Mouse (Mus musculus) embryonic facial prominence, embryonic 14.5 days (tissue): Measurements from ENCODE around the gene Sik1. TPM values are rescaled to one million over a fixed set of nuclear protein-coding genes. Genes with fewer than 3 reads are reported as not detected.
"Not testable (repeated sequence)": the region's sequence is repeated elsewhere in the genome, so short reads cannot be mapped to it uniquely, and the experiment has no call there.

Experiments used
- ATAC-seq: fragments of 200-750 bp; cut with Nextera tagmentation; 2 replicates; pipeline ENCODE4 v1.8.0; 2017; ENCODE audit warnings: low read depth, moderate number of reproducible peaks, moderate TSS enrichment
- DNase-seq: peaks from one replicate; pipeline ENCODE4 v3.0.0-alpha.2; 2015; ENCODE audit warnings: low spot score
- H3K27ac ChIP-seq: fragments of 300-500 bp; sonication (generic); replicated peaks from 2 replicates; pipeline ENCODE4 v1.5.1; 2014; ENCODE audit warnings: low read depth, mild to moderate bottlenecking, low read length, moderate library complexity
- H3K27me3 ChIP-seq: fragments of 300-500 bp; sonication (generic); replicated peaks from 2 replicates; pipeline ENCODE4 v1.6.1; 2014; ENCODE audit warnings: low read length; ENCODE audit not compliant: control insufficient read depth, insufficient read depth
- H3K36me3 ChIP-seq: fragments of 300-500 bp; sonication (generic); 2 replicates; pipeline ENCODE4 v1.6.1; 2014; ENCODE audit warnings: low read length, mixed read lengths; ENCODE audit not compliant: control insufficient read depth, insufficient read depth
- H3K4me1 ChIP-seq: fragments of 300-500 bp; sonication (generic); 2 replicates; pipeline ENCODE4 v1.6.1; 2014; ENCODE audit warnings: antibody characterized with exemption, low read length; ENCODE audit not compliant: control insufficient read depth, insufficient read depth
- H3K4me2 ChIP-seq: fragments of 300-500 bp; sonication (generic); 2 replicates; pipeline ENCODE4 v1.6.1; 2014; ENCODE audit warnings: low read depth, mild to moderate bottlenecking, low read length, moderate library complexity, mixed read lengths
- H3K4me3 ChIP-seq: fragments of 300-500 bp; sonication (generic); 2 replicates; pipeline ENCODE4 v1.5.1; 2014; ENCODE audit warnings: low read depth, mild to moderate bottlenecking, low read length
- H3K9ac ChIP-seq: fragments of 300-500 bp; sonication (generic); 2 replicates; pipeline ENCODE4 v1.6.1; 2014; ENCODE audit warnings: low read depth, mild to moderate bottlenecking, low read length, moderate library complexity, mixed read lengths
- H3K9me3 ChIP-seq: fragments of 300-500 bp; sonication (generic); 2 replicates; pipeline ENCODE4 v1.6.1; 2016; ENCODE audit warnings: low read length; ENCODE audit not compliant: control insufficient read depth
- WGBS: fragments of 180-500 bp; shearing (Covaris S2); extraction: QIAGEN DNeasy Blood & Tissue Kit; methylation state at CpG from one replicate; pipeline ENCODE4 v1.1.7; 2014; 5-methylcytosine and 5-hydroxymethylcytosine counted together
- polyA plus RNA-seq: library from polyadenylated mRNA; unstranded; fragments of >200 nt; fragmentation: Nextera tagmentation; extraction: Ambion mirVana; gene quantifications from 2 replicates; pipeline ENCODE4 v1.2.1, GENCODE M21; 2014

The Sik1 gene
- polyA plus RNA-seq, 1 experiment from 2014 or later = 27.8 TPM

- no peak overlapping the region for H3K27ac ChIP-seq
- DNase-seq = no peak
- no peaks in the 10 kb centered on the region for H3K9me3 ChIP-seq
- H3K4me2 ChIP-seq = no peak overlapping the region
- no peak overlapping the region for H3K4me3 ChIP-seq
- ATAC-seq = no peak
- no peaks in the 10 kb centered on the region for H3K27me3 ChIP-seq
- WGBS = 91% methylated on average over 7 of the region's 7 CpGs
- H3K9ac ChIP-seq = no peak overlapping the region
- H3K36me3 ChIP-seq = no peaks in the 10 kb centered on the region
- peaks cover 21% of the 10 kb centered on the region for H3K4me1 ChIP-seq
Observed at GRCm38 (mm10) chr17:31896311-31896710, 40.7 kb upstream of the Sik1 start.

DNA sequence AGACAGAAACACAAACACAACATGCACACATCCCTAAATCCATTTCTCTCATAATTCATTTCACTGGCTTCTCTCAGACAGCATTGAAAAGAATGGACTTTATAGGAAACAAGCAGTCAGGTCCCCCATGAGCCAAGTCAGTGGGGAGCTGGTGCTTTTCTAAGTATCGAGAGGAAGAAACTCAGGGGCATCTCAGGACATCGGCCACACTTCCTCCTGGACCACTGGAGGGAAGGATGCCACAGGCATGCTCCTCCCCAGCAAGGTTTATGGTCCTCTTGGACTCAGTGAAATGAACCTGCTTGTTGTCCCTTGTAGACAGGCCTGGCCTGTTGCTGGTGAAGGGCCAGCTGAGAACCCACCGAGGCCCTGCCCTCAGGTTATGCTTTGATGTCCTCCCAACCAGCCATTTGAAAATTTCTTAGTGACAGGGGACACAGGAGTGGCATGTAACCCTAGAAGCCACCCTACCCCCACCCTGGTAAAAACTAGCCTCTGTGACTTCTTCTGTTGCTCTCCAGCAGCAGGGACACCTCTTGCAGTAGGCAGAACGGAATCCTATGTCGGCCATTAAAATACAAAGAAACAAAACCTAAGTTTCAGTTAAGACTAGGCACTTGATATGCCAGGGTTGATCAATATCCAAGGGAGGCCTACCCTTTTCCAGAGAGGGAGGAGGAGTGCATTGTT, 37.9 kb upstream of the Sik1 start:
- peak overlapping the region; percentile 16; the same call in 1 of the 2 replicates for H3K27ac ChIP-seq

DNA sequence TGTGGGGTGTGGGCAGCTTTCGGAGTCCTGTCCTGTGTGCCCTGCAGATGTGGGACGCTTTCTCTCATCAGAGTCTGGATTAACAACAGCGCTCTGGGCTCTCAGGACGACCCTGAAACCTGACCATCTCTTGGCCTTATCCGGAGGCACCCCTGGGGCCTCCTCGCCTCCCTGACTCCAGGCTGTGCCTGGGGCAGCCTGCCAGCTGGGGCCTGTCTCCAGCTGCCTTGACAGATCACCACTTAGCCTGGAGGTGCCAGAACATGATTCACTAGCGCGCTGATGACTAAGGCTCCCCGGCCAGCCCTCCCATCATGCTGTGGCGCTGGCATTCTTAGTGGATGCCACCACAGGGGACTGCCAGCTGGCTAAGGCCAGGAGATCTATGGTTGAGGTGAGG, 37.1 kb upstream of the Sik1 start:
- DNase-seq (peak; percentile 92), ATAC-seq (peak; percentile 86)
- Histone ChIP-seq H3K27me3 (no peaks in the 10 kb centered on the region), H3K4me1 (peaks cover 34% of the 10 kb centered on the region), H3K4me2 (peak overlapping the region; percentile 5; the same call in 1 of the 2 replicates), H3K27ac (peak overlapping the region; percentile 16), H3K9ac (no peak overlapping the region), H3K36me3 (no peaks in the 10 kb centered on the region), H3K9me3 (no peaks in the 10 kb centered on the region), H3K4me3 (no peak overlapping the region)
- 22% methylated on average over 8 of the region's 10 CpGs for WGBS

More for the DNA sequence above, 37.9 kb upstream of the Sik1 start:
- no peak for ATAC-seq
- H3K27me3 ChIP-seq = no peaks in the 10 kb centered on the region
- WGBS = 68% methylated on average over 5 of the region's 5 CpGs
- H3K9me3 ChIP-seq = no peaks in the 10 kb centered on the region
- peaks cover 34% of the 10 kb centered on the region for H3K4me1 ChIP-seq
- H3K4me3 ChIP-seq = no peak overlapping the region
- no peak overlapping the region for H3K9ac ChIP-seq
- DNase-seq = no peak
- H3K36me3 ChIP-seq = no peaks in the 10 kb centered on the region
- H3K4me2 ChIP-seq = no peak overlapping the region

DNA sequence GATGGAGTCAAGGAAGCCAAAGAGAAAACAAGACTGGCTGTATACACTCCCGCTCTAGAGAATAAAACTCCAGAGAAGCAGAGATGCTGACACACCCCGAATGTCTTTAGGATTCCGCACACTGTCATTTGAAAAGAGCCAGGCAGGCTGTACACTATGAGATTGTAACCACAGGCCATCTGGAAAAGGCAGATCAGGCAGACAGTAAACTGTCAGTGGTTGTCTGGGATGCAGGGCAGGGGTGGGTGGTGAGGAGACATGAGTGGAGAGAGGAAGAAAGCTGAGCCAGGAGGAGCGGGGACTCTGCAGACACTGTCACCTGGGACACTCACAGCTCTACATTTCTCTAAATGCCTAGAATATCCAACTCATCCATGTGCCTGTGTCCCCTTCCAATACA, 36.3 kb upstream of the Sik1 start:
- ATAC-seq = 0 out of 2 replicates have a peak, but pooled peaks have one; percentile 10
- Histone ChIP-seq H3K27me3 (no peaks in the 10 kb centered on the region), H3K9me3 (no peaks in the 10 kb centered on the region), H3K4me2 (no peak overlapping the region), H3K36me3 (no peaks in the 10 kb centered on the region), H3K4me3 (no peak overlapping the region), H3K9ac (no peak overlapping the region), H3K27ac (peak overlapping the region; percentile 54), H3K4me1 (peaks cover 32% of the 10 kb centered on the region)
- WGBS = 52% methylated on average over 4 of the region's 4 CpGs
- peak; percentile 64 for DNase-seq

- Histone ChIP-seq H3K27me3 (no peaks in the 10 kb centered on the region), H3K4me2 (no peak overlapping the region), H3K9ac (no peak overlapping the region), H3K27ac (no peak overlapping the region), H3K9me3 (no peaks in the 10 kb centered on the region), H3K36me3 (no peaks in the 10 kb centered on the region), H3K4me1 (peaks cover 29% of the 10 kb centered on the region), H3K4me3 (no peak overlapping the region)
- no peak for ATAC-seq
- no peak for DNase-seq
- WGBS = 32% methylated on average over 2 of the region's 2 CpGs
Observed at GRCm38 (mm10) chr17:31890311-31890951, 34.8 kb upstream of the Sik1 start.

DNA sequence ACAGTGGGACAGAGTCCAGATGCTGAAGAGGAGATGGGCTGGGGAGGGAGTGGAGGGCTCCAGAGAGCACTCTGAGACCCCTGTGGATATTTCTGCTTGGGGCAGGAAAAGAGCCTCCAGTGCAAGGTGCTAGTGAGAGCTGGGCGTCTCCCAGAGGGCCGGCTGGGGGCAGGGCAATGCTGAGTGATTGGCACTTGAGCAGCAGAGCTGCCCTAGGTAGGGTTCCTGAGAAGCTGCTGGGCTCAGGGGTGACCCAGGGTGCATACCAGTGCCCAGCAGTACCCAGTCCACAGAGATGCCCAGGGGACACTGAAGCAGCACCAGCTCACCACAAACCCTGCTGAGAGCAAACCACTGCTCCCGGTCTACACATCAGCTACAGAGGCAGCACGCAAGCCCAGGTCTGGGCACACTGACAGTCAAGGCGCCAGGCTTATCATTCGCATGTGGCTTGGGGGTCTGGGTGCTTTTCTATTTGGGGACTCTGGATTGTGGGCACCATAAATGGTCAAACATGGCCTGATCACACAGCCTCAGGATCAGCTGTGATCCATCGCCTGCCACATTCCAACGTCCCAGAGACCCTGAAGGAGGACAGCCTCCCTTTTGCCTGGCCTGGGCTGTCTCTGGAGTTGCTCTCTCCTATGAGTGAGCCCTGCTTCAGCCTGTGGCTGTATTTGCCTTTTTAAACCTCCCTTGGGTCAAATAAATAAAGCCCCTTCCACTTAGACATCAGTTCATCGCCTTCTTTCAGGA, 34.0 kb upstream of the Sik1 start:
- H3K36me3 ChIP-seq = no peaks in the 10 kb centered on the region
- peaks cover 29% of the 10 kb centered on the region for H3K4me1 ChIP-seq
- H3K9me3 ChIP-seq = no peaks in the 10 kb centered on the region
- no peak overlapping the region for H3K4me2 ChIP-seq
- DNase-seq = no peak
- H3K4me3 ChIP-seq = no peak overlapping the region
- 65% methylated on average over 9 of the region's 9 CpGs for WGBS
- H3K27me3 ChIP-seq = no peaks in the 10 kb centered on the region
- no peak overlapping the region for H3K9ac ChIP-seq
- H3K27ac ChIP-seq = no peak overlapping the region
- ATAC-seq = no peak

GRCm38 (mm10) chr17:31888540-31888939, 32.9 kb upstream of the Sik1 start:
- peak; percentile 20; the same call in 1 of the 2 replicates for ATAC-seq
- peaks cover 29% of the 10 kb centered on the region for H3K4me1 ChIP-seq
- no peaks in the 10 kb centered on the region for H3K27me3 ChIP-seq
- H3K4me2 ChIP-seq = no peak overlapping the region
- WGBS = 33% methylated on average over 6 of the region's 6 CpGs
- H3K4me3 ChIP-seq = no peak overlapping the region
- no peaks in the 10 kb centered on the region for H3K9me3 ChIP-seq
- no peaks in the 10 kb centered on the region for H3K36me3 ChIP-seq
- H3K27ac ChIP-seq = no peak overlapping the region
- no peak overlapping the region for H3K9ac ChIP-seq
- DNase-seq = peak; percentile 71

- not testable (repeated sequence) for H3K27ac ChIP-seq, H3K4me2 ChIP-seq, H3K27me3 ChIP-seq, ATAC-seq, H3K4me3 ChIP-seq, H3K4me1 ChIP-seq, H3K9me3 ChIP-seq, H3K36me3 ChIP-seq, DNase-seq, H3K9ac ChIP-seq
- 81% methylated on average over 1 of the region's 1 CpGs for WGBS
Observed at GRCm38 (mm10) chr17:31884676-31885075, 29.1 kb upstream of the Sik1 start.
